ENCODE assay signal across 17 mouse cellular contexts in genomic region chr3:100791670-100792069, GRCm38 (mm10). TPM values are rescaled to one million over a fixed set of nuclear protein-coding genes. Genes with fewer than 3 reads are reported as not detected.
"Had no signal": no experiment of that assay in that cellular context is flagged by ENCODE, and none has a peak within 500 bp of the region (broad histone marks: within the 10 kb centered on the region; RNA-seq: fewer than 3 reads in every experiment).

No protein-coding gene starts in this region.

- H3K4me3 ChIP-seq: left cerebral cortex, adult 2 months; limb, embryonic 15.5 days; liver, embryonic 12.5 days; neural tube, embryonic 13.5 days; stomach, embryonic 15.5 days had no signal

- H3K9me3 ChIP-seq: limb, embryonic 15.5 days; liver, embryonic 12.5 days; neural tube, embryonic 13.5 days; stomach, embryonic 15.5 days had no signal

- ATAC-seq: liver, embryonic 12.5 days had no signal

- H3K4me1 ChIP-seq: limb, embryonic 15.5 days; liver, embryonic 12.5 days; neural tube, embryonic 13.5 days; stomach, embryonic 15.5 days had no signal

- DNase-seq: kidney, adult 9 months; kidney, postnatal 10 days; lung, embryonic 14.5 days; lung, postnatal 10 days; midbrain, embryonic 14.5 days; retina, postnatal 1 day; thymus, adult 2 months; thymus, postnatal 25 days had no signal

- H3K9ac ChIP-seq: limb, embryonic 15.5 days; liver, embryonic 12.5 days; lung, embryonic 14.5 days; neural tube, embryonic 13.5 days; stomach, embryonic 15.5 days had no signal

- H3K27me3 ChIP-seq: limb, embryonic 15.5 days; liver, embryonic 12.5 days; neural tube, embryonic 13.5 days; stomach, embryonic 15.5 days had no signal

- H3K27ac ChIP-seq: left cerebral cortex, adult 2 months; limb, embryonic 15.5 days; liver, embryonic 12.5 days; macrophage; neural tube, embryonic 13.5 days; stomach, embryonic 15.5 days had no signal

- H3K36me3 ChIP-seq: limb, embryonic 15.5 days; liver, embryonic 12.5 days; neural tube, embryonic 13.5 days; stomach, embryonic 15.5 days had no signal

RNA-seq across cellular contexts. Expression of gene Vtcn1, which starts 33.6 kb away (rescaled TPM):
- total RNA-seq: layer of hippocampus, postnatal 25 days had no signal
- polyA plus RNA-seq: limb, embryonic 11.5 days; liver, embryonic 12.5 days; macrophage; midbrain, embryonic 14.5 days; neural tube, embryonic 13.5 days; spleen, adult 2 months had no signal
